Mouse (Mus musculus): ENCODE data around the gene Ldlrad3.

- no peak for TF ChIP-seq CTCF (IDR thresholded peaks at IDR 0.05; ENCODE audit: extremely low read depth, insufficient read length, insufficient replicate concordance, low read depth, low read length)
- no peak for TF ChIP-seq POLR2A (IDR thresholded peaks at IDR 0.05; ENCODE audit: low read depth, low read length)
These were observed 266.0 kb downstream of the Ldlrad3 start for GRCm38 (mm10) chr2:101920136-101920554.
